Comparison of ENCODE assay signal across 23 mouse cellular contexts in the genomic region with DNA sequence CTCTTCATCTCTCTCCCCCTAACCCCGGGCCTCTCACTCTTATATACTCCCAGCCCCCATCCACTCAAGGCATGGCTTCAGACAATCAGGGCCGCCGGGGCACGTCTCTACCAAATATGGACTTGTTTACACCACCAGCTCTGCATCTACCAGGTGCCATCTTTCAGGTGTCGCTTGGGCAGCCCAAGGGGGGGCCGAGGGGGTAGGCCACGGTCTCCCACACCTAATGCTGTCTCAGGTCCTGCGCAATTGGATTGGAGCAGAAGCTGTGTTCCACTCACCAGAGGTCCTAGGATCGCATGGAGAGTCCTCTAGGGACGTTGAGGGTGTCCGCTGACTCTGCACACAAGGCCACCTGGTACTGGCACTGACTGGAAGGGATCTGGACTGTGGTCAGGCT.
DNase-seq lines count a peak whose midpoint lies in the region; ATAC-seq lines count a peak whose summit lies in the region.
"Had no signal": no experiment of that assay in that cellular context is flagged by ENCODE, and none has a peak within 500 bp of the region (broad histone marks: within the 10 kb centered on the region; RNA-seq: fewer than 3 reads in every experiment).

No protein-coding gene starts in this region.

- H3K9ac ChIP-seq in heart, embryonic 12.5 days = no peak overlapping the region
- H3K9ac ChIP-seq: embryonic facial prominence, embryonic 13.5 days; embryonic facial prominence, embryonic 15.5 days; forebrain, embryonic 12.5 days had no signal

- no peak overlapping the region for H3K27ac ChIP-seq in heart, embryonic 10.5 days
- H3K27ac ChIP-seq in heart, embryonic 12.5 days (ENCODE audit: poor library complexity, severe bottlenecking) = no peak overlapping the region
- H3K27ac ChIP-seq: embryonic facial prominence, embryonic 13.5 days; embryonic facial prominence, embryonic 15.5 days; forebrain, embryonic 10.5 days; forebrain, embryonic 12.5 days had no signal

- 0 out of 2 replicates have a peak, but pooled peaks cover 5% of the 10 kb centered on the region for H3K9me3 ChIP-seq in heart, embryonic 10.5 days
- H3K9me3 ChIP-seq in heart, embryonic 12.5 days (replicated peaks) = peaks cover 3% of the 10 kb centered on the region
- H3K9me3 ChIP-seq: embryonic facial prominence, embryonic 13.5 days; embryonic facial prominence, embryonic 15.5 days; forebrain, embryonic 12.5 days had no signal

- H3K27me3 ChIP-seq in heart, embryonic 10.5 days (ENCODE audit: insufficient read depth, poor library complexity, severe bottlenecking) = no peaks in the 10 kb centered on the region
- no peaks in the 10 kb centered on the region for H3K27me3 ChIP-seq in heart, embryonic 12.5 days (replicated peaks)
- H3K27me3 ChIP-seq: embryonic facial prominence, embryonic 13.5 days; embryonic facial prominence, embryonic 15.5 days; forebrain, embryonic 12.5 days had no signal

- DNase-seq in heart, embryonic 10.5 days (ENCODE audit: low spot score) = peak; percentile 71
- DNase-seq in 3134 (ENCODE audit: extremely low read depth, insufficient read length, low spot score) = peak; percentile 0
- peak; percentile 6 for DNase-seq in CD4-positive helper T cell, adult 2 months (ENCODE audit: low read depth, low spot score)
- no peak for DNase-seq in layer of hippocampus, postnatal 14 days (ENCODE audit: low spot score in 2 of 2)
- DNase-seq: adrenal gland, adult 2 months; adrenal gland, postnatal 10 days; adrenal gland, postnatal 25 days; B cell, adult 2 months; cerebellum, adult 11 months; cerebellum, adult 18-20 months; cerebellum, adult 8-10 months; cerebellum, adult 9-11 months; cerebellum, postnatal 14 days; cerebellum, postnatal 36 days; embryo, embryonic 11 days had no signal

- H3K4me2 ChIP-seq in heart, embryonic 12.5 days = no peak overlapping the region
- H3K4me2 ChIP-seq: embryonic facial prominence, embryonic 13.5 days; embryonic facial prominence, embryonic 15.5 days; forebrain, embryonic 12.5 days had no signal

- no peaks in the 10 kb centered on the region for H3K36me3 ChIP-seq in heart, embryonic 10.5 days
- no peaks in the 10 kb centered on the region for H3K36me3 ChIP-seq in heart, embryonic 12.5 days
- H3K36me3 ChIP-seq: embryonic facial prominence, embryonic 13.5 days; embryonic facial prominence, embryonic 15.5 days; forebrain, embryonic 10.5 days; forebrain, embryonic 12.5 days had no signal

- H3K4me1 ChIP-seq in heart, embryonic 10.5 days = no peaks in the 10 kb centered on the region
- H3K4me1 ChIP-seq in heart, embryonic 12.5 days (replicated peaks) = no peaks in the 10 kb centered on the region
- H3K4me1 ChIP-seq: embryonic facial prominence, embryonic 13.5 days; embryonic facial prominence, embryonic 15.5 days; forebrain, embryonic 10.5 days; forebrain, embryonic 12.5 days had no signal

- H3K4me3 ChIP-seq in heart, embryonic 10.5 days = no peak overlapping the region
- H3K4me3 ChIP-seq in heart, embryonic 12.5 days = no peak overlapping the region
- H3K4me3 ChIP-seq: embryonic facial prominence, embryonic 13.5 days; embryonic facial prominence, embryonic 15.5 days; erythroblast, embryonic 14.5 days; forebrain, embryonic 10.5 days; forebrain, embryonic 12.5 days had no signal

- no peak for ATAC-seq in heart, embryonic 12.5 days (ENCODE audit: insufficient number of reproducible peaks, low FRiP score)
- ATAC-seq: forebrain, embryonic 14.5 days; forebrain, embryonic 16.5 days had no signal

- WGBS in heart, embryonic 10.5 days = 86% methylated on average over 11 of the region's 11 CpGs
- WGBS in heart, embryonic 12.5 days = 83% methylated on average over 11 of the region's 11 CpGs

Comparison
In these comparisons a context has a peak if more than half of its experiments do, and no peak if none do; other contexts are left out.
1. DNase-seq: peak in heart, embryonic 10.5 days (single experiment), 3134 (single experiment) and CD4-positive helper T cell, adult 2 months (single experiment); none in layer of hippocampus, postnatal 14 days (0 of 2).